Mouse (Mus musculus) left cerebral cortex, postnatal 4 days (tissue): ENCODE data around the gene Banf2. TPM values are rescaled to one million over a fixed set of nuclear protein-coding genes. Genes with fewer than 3 reads are reported as not detected.

Experiments
- DNase-seq: peaks from one replicate; pipeline ENCODE4 v3.0.0-alpha.2; 2022
- intact Hi-C: fragments of 180-260 bp; cut with DNase I; formaldehyde crosslinking; loops from one replicate; pipeline ENCODE4 v1.15.1; 2025
- total RNA-seq, 2 experiments: library from RNA; stranded (reverse); gene quantifications; 2 replicates each; pipeline ENCODE4 v1.2.3; 2021

Gene Banf2
- total RNA-seq, result not detected

DNA sequence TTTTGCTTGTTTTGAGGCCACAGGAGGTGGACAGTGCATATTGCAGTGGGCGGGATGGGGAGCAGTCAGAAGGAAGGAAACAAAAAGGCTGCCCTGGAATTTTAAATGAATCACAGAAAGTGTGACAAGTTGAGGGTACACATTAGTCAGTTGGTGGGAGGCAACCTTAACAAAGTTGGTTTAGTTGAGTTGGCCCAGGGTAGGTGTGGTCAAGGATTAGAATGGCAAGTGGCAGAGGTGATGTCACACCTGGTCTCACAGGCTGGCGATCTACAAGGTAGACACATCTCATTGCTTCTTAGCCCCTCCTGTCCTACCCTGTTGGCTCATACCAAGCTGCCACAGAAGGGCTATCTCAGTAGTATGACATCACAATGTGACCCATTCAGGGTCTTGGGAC lies at the start of gene Banf2:
Gene Banf2, plus strand, starts transcription at position 396 of the 400 bp plus-strand sequence.
- intact Hi-C loops, result no loop called here
- DNase-seq, result no peak

DNA sequence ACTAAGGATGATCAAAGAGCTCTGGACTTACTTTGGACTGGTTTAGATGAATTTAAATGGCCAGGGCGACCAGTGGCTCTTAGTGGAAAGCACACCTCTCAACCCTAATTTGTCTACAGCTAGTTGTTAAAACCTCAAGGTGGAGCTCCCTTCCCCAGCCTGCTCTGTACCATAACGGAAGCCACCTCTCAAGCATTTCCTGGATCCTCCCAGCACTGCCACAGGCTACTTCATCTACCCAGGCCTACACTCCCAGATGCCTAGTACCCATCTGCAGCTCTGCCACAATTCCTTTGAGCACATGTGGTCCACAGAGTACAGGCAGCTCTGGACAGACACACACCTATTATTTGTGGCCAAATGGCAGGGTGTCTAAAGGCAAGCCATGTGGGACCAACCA lies 49.4 kb upstream of the Banf2 start:
- DNase-seq, result no peak
- intact Hi-C loops, result loop anchor here (10.0 kb wide), 1 partner anchor 849 kb away; no protein-coding TSS in a partner anchor

DNA sequence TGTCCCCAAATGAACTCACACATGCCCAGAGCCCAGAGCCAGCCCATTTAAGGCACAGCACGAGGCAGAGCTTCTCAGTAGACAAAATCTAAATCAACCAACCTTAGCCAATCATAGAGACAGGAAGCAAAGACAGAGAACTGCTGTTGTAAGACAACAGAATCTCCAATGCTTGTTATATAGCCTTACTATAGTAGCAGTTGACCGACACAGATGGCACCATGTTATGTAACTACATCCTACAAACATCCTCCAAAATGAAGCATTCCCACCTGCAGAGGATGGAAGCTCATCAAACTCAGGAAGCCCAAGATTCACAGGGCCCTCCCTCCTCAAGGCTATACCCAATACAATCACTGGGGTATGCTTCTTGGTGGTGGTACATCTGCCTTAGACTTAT lies 45.4 kb upstream of the Banf2 start:
- intact Hi-C loops, result loop anchor here (10.0 kb wide), 1 partner anchor 853 kb away; no protein-coding TSS in a partner anchor
- DNase-seq, result no peak

DNA sequence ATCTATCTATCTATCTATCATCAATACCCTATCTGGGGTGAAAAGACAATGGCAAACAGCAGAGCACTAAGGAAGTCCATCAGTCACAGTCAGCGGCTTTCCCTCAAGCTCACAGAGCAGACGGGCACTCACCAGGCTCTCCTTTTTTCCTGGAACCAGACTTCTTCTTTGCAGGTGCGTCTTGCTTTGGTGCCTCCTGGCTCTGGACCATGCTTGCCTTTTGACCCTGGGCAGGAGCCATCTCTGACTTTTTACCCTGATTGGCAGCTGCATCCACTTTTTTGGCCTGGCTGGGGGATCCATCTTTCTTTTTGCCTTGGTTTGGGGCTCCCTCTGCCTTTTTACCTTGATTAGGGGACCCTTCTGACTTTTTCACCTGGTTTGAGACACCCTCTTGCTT lies 44.8 kb upstream of the Banf2 start:
- no peak for DNase-seq
- intact Hi-C loops, result loop anchor here (10.0 kb wide), 1 partner anchor 853 kb away; no protein-coding TSS in a partner anchor

DNA sequence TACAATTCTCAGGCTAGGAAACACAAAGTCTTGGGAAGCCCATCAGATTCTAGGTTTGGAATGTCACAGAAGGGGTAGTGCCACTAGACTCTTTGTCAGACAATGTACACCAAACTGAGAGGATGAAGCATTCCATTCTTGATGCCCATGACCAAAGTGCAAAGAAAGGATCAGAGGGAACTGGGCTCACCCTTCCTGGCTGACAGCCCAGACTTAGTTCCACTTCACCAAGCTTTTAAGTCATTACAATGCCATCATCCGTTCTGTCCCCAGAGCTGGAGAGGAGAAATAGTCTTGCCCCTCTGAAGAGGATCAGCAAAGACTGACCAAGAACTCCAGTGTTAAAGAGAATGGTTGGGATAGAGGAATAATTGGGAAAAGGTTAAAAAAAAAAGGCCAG lies 41.9 kb upstream of the Banf2 start:
- DNase-seq, result peak; percentile 29
- intact Hi-C loops, result no loop called here

DNA sequence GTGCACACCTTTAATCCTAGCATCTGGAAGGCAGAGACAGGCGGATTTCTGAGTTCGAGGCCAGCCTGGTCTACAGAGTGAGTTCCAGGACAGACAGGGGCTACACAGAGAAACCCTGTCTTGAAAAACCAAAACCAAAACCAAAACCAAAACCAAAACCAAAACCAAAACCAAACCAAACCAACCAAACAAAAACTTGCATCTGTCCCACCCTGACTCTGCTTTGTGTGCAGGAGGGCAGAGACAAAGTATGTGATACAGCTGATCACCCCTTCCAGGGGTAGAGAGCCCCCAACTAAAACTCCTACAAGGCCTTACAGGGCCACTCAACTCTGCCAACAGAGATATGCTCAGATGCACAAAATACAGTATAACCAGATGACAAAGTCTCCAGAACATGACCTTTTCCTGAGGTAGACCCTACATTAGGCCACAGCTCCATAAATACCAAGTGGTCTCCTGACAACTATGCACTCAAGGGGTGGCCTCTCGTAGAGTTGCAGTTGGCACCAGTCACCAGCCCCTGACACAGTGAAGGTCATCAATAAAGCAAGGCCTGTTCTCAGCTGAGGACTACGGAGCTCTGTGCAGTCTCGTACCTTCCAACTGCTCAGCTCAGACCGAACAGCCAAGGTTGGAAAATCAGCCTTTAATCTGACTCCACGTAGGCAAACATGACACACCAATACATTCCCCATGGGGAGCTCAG lies 40.7 kb upstream of the Banf2 start:
- DNase-seq, result no peak
- intact Hi-C loops, result no loop called here

DNA sequence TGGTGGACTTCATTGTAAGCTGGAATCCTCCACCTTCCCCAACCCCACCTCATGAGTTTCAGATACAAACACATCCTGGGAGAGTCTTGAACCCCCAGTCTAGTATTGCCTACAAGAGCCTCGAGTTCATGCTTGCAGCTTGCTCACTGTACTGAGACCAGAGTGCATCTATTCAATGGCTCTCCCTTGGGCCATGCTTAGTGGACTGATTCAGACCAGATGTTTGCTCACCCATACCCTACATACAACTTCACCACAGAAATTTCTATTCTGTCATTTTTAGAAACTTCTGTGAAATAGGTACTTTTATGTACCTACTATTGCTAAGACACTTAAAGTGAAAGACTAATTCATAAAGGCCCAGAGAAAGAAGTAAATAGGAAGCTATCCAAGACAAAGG lies 39.9 kb upstream of the Banf2 start:
- DNase-seq, result no peak
- intact Hi-C loops, result no loop called here

DNA sequence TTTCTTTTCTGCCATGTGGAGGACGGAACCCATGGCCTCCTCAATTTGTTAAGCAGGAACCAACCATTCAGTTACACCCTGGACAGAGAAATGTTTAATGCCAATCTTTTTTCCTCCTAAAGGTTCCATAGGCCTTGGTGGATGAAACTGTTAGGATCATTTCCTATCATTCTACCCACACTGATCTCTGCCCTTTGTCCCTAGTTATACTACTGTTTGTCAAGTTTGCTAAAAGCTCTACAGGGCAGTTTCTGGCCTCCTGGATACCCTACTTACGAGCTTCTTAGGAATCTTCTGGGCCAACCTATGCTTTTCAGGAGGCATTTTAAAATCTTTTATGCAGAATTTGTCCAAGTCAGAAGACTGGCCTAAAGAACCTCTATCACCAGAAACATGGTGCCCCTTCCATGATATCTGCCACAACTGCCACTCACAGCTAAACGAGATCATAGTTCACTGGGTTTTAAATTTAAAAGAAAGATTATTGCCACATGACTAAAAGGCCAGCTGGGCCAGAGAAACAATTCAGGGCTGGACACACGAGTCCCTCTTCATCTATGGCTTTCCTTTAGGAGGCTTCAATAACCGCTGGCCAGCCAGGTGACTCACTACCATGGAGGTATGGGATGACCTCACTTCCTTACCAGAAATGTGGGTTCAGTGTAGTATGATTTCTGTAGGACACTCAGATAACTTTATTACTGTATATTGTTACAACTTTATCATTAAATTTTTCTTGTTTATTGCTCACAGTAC lies 30.5 kb upstream of the Banf2 start:
- no peak for DNase-seq
- intact Hi-C loops, result no loop called here

DNA sequence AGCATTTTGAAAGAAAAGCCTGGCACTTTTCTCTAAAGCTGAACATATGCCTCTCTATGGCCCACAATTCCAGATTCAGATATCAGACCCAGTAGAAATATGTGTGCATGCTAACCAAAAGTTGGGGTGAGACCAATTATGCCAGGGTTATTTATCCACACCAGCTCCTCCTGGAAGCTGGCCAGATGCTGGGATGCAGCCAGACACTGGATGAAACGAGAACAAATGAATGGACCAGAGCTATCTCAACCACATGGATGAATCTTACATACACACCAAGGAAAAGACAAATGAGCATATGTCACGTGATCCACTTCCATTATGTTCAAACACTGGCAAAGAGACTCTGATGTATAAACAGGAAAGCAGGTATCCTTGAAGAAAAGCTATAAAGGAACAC lies 29.3 kb upstream of the Banf2 start:
- DNase-seq, result peak; percentile 76
- intact Hi-C loops, result no loop called here

DNA sequence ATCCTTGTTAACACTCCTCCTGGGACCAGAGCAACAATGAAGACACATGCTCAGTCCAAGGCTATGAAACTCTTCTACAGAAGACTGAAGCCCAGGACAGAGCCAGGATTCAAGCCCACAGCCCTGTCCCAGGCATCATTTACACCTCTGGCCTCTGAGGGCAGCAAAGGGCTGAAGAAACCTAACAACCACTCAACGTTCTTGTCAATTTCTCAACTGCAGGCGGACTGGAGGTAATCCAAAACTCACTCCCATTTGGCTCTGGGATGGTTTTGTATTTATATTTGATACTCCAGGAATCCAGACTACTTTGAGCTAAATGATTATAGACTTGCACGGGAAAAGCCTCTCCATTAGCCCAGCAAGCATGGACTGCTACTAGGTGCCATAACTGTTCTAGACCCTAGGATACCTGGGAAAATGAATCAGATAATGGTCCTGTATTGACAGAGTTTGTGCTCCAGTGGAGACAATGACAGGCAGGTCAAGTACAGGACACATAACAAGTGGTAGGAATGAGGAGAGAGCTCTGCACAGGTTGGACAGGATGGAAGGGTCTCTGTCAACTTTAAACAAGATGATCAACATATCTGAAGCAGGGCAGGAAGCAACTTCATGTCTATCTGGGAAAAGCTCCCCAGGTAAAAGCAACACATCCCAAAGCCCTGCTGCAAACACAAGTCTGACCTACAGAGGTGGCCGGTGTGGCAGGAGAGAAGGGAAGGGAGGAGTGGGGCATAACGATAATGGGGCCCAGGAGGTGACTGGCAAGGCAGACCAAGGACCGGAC lies 27.5 kb upstream of the Banf2 start:
- no peak for DNase-seq
- intact Hi-C loops, result no loop called here

DNA sequence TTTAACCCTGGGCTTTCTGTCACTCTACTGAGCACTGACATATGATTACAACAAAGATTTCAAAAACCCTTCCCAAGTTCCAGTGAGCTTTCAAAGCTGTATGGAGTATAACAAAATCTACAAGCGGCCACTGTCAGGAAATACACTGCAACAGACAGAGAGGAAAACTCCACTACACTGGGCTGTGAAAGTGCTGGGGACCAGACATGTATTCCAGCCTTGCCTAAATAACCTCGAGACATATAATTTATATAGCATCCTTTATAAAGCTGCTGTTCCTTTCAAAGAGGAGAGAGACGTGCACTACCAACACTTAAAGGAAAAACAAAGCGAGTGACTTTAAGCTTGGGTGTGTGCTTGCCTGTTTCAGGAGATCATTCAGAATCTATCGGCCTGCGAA lies 26.2 kb upstream of the Banf2 start:
- intact Hi-C loops, result no loop called here
- no peak for DNase-seq

DNA sequence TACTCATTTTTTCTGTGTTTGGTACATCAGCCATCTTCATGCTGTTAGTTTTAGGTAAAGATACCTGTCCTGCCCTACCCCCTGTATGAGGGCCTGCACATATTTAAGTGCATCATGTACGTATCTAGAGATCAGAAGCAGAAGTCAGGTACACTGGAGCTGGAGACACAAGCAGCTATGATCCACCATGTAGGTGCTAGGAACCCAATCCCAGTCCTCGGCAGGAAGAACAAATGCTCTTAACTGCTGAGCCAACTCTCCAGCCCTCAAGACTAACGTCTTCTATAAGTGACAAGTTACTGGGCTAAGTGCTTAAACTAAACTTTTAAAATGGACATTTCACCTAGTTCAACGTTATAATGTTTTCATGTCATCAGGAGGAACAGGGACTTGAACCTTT lies 25.6 kb upstream of the Banf2 start:
- no peak for DNase-seq
- intact Hi-C loops, result no loop called here

DNA sequence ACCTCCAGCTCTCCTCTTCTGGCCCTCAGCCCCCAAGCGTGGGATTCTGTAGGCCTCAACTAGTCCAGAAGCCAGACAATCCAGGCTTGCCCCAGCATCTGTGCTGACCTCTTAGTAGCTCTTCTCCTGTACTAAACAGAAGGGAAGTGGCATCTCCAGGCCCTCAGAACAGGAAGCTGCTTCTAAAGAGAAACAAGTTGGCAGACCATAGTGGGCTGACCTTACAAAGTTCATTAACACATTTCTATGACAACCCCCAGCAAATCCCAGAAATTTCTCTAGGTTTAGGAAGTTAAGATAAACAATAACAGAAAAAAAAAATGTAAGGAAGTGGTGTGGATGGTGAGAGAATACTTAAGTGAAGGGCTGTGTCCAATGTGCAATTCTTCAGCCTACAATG lies 23.8 kb upstream of the Banf2 start:
- intact Hi-C loops, result no loop called here
- DNase-seq, result no peak

DNA sequence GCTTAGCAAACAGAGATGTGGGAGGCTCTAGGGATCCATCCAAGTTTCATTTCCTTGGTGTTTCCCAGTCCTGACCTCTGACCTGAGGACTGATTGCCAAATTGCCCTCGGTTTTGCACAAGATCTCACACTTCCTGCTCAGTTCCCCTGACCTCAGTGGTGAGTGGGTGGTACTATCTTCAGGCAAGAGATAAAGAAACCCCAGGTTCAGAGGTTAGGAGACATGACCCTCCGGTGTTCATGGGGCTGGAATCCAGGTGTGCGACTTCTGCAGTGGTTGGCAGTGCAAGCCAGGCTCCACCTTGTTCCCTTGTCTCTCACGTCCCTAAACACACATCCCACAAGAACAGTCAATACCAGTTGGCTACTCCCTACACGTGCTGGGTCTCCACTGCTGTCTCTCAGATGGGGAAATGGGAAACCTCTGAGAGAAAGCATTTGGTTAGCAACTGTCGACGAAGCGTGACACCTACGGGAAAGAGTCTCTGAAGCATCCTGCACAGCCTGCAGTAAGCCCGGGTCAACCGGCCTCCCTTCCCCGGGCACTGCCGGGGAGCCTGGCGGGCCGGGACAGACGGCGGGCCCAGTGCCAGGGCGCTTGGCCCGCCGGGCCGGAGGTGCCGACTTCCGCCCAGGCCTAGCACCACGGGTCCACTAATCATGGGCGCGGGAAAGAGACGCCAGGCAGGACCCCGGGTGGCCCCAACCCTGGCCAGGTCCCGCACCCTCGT lies 23.1 kb upstream of the Banf2 start:
- no peak for DNase-seq
- intact Hi-C loops, result loop anchor here (10.0 kb wide), 1 partner anchor 155 kb away; no protein-coding TSS in a partner anchor

DNA sequence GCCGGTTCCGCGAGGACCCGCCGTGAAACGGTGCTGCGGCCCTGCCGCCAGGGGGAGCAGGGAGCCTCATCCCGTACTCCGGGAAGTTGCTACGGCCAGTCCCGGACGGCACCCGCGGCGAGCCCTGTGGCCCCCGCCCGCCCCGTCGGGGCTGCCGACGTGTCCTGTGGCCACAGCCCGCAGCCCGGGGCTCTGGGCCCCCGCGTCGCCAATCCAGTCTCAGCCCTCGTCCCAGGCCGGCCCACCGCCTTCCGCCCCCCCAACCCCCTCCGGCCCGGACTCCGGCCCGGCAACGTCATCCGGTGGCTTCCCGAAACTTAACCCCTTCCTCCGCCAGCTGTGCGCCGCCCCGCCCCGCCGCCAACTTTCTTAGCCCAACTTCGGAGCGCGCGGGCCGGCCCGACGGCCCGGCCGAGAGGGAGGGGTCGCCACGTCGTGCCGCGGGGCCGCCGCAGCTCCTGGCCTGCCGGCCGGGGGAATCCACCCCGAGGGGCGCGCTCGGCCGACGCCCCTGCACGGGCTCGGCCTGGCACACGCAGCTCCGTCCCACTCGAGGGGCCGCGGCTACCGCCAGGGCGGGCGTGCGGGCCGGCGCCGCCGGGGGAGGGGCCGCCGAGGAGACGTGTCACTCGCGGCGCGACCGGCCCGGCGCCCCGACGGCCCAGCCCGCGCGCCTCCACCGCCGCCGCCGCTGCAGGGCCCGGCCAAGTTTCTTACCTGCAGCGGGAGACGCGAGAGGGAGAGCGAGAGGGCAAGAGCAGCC lies 22.4 kb upstream of the Banf2 start:
- intact Hi-C loops, result loop anchor here (10.0 kb wide), 1 partner anchor 154 kb away; no protein-coding TSS in a partner anchor
- peak; percentile 83 for DNase-seq

DNA sequence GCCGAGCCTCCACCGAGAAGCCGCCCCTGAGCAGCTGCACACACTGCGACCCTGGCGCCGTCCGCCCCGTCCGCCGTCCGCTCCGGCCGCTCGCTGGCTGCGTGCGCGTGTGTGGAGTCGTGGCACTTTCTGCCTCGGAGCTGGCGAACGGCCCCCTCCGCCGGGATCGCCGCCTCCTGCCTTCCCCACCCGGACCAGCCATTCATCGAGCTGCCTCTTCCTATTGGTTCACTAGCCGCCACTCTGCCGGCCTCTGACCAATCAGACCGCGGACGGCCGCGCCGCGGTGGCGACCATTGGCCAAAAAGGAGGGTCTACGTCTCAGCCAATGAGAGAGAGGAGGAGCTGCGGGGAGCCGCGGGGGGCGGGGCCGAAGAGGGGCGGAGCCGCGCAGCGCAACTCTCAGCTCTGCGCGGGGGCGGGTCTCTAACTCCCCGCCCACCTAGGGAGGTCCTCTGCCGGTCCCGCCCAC lies 21.7 kb upstream of the Banf2 start, which contains the start of gene Rrbp1:
Gene Rrbp1, minus strand, starts transcription at position 184 of the 472 bp plus-strand sequence.
- peak; percentile 99 for DNase-seq
- intact Hi-C loops, result loop anchor here (10.0 kb wide), 1 partner anchor 154 kb away; no protein-coding TSS in a partner anchor

DNA sequence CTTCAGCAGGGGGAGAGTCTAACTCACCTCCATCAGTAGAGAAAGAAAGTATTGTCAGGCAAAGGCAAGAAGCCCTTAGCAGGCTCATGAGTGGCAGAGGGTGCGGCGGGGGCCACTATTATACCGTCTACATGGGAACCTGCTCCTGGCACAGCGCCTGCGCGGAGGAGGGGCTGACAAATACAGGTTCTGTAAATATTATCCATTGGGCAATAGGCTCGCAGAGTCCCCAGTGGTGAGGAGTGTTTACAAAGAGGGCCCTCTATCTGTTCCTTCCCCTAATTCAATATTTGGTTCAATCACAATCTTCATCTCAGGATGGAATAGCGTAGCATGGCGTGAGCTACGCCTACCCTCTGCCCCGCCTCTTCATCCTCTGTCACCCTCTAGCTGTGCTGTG lies 18.8 kb upstream of the Banf2 start:
- DNase-seq, result peak; percentile 56
- intact Hi-C loops, result loop anchor here (10.0 kb wide), 1 partner anchor 151 kb away; no protein-coding TSS in a partner anchor

DNA sequence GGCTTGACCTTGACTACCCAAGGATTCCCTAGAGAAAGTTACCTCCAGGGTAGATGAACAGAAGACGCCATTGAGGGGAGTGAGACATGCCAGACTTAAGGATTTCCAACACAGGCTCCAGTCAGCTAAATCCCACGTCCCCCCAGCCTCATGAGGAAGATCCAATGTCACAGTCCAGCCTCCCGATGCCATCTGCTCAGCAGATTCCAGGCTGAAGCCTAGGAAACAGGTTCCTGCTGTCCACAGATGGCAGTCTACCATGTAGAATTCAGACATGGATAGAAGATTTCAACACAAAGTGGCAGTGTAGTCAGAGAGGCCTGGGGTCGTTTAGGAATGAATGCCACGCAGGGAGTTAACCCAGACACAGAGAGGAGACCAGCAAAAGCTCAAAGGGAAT lies 18.4 kb upstream of the Banf2 start:
- peak; percentile 70 for DNase-seq
- intact Hi-C loops, result loop anchor here (10.0 kb wide), 1 partner anchor 150 kb away; no protein-coding TSS in a partner anchor

DNA sequence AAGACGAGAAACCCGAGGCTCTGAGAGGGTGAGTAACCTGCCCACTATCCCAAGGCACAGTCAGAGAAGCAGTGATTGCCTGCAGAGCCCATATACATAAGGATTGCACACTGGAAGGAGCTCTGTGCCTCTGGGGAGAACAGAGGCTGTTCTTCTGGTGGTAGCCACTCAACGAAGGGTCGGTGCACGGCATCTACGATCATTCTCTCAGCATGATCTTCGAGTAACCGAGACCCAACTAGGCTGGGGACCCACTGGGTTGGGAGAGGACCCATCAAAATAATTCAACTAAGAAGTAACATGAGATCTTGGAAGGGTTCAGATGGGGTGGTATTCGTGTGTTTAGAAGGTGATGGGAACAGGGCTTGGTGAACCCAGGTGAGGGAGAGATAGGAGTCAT lies 17.0 kb upstream of the Banf2 start:
- DNase-seq, result no peak
- intact Hi-C loops, result loop anchor here (10.0 kb wide), 1 partner anchor 149 kb away; no protein-coding TSS in a partner anchor
